Mouse (Mus musculus) lung, adult 2 months (tissue): ENCODE data around the gene Leo1. TPM values are rescaled to one million over a fixed set of nuclear protein-coding genes. Genes with fewer than 3 reads are reported as not detected.
"Not testable (repeated sequence)": the region's sequence is repeated elsewhere in the genome, so short reads cannot be mapped to it uniquely, and the experiment has no call there.

ENCODE experiments used
- DNase-seq: peaks from one replicate; pipeline ENCODE4 v3.0.0; 2022
- H3K4me1 ChIP-seq: fragments of 200-500 bp; 2 replicates; pipeline ENCODE4 v1.6.1; 2011; ENCODE audit warnings: low read length; ENCODE audit not compliant: control insufficient read depth, insufficient read depth
- H3K4me3 ChIP-seq: fragments of 200-500 bp; replicated peaks from 2 replicates; pipeline ENCODE3; 2011; ENCODE audit warnings: low read depth, mild to moderate bottlenecking, control low read depth, low read length; ENCODE audit errors: extremely low read depth
- CTCF ChIP-seq: fragments of 200-500 bp; IDR thresholded peaks from 2 replicates; pipeline ENCODE4 v1.5.1; 2011; ENCODE audit warnings: mild to moderate bottlenecking, low read length, control low read depth; ENCODE audit not compliant: insufficient read depth
- POLR2A ChIP-seq: fragments of 200-500 bp; IDR thresholded peaks from 2 replicates; pipeline ENCODE4 v1.6.1; 2011; ENCODE audit warnings: low read depth, mild to moderate bottlenecking, control low read depth, low read length, borderline replicate concordance; ENCODE audit errors: extremely low read depth
- WGBS: fragments of 180-500 bp; shearing (Covaris S2); methylation state at CpG from one replicate; pipeline ENCODE4 v1.1.7; 2018; 5-methylcytosine and 5-hydroxymethylcytosine counted together
- polyA plus RNA-seq: library from polyadenylated mRNA; depleted of rRNA; stranded (reverse); fragments of >200 nt; gene quantifications from 2 replicates; pipeline ENCODE4 v1.2.3, GENCODE M21; 2012

The Leo1 gene
- polyA plus RNA-seq, 1 experiment: 4.1 TPM

- no peak for TF ChIP-seq CTCF
- no peak for TF ChIP-seq POLR2A
- DNase-seq: no peak
- Histone ChIP-seq H3K4me1 (peaks cover 20% of the 10 kb centered on the region), H3K4me3 (no peak overlapping the region)
- 86% methylated on average over 4 of the region's 4 CpGs for WGBS
These were observed 6.0 kb upstream of the Leo1 start for GRCm38 (mm10) chr9:75435291-75435690.

GRCm38 (mm10) chr9:75435918-75436317 is 5.4 kb upstream of the Leo1 start:
- peak; percentile 76 for DNase-seq
- H3K4me1 ChIP-seq: peaks cover 20% of the 10 kb centered on the region
- WGBS: under 1% methylated on average over 12 of the region's 12 CpGs
- H3K4me3 ChIP-seq: no peak overlapping the region
- no peak for TF ChIP-seq CTCF
- TF ChIP-seq POLR2A: 0 out of 2 replicates have a peak, but pooled peaks have one; percentile 7

GRCm38 (mm10) chr9:75437653-75438385 is 3.5 kb upstream of the Leo1 start:
- TF ChIP-seq POLR2A: no peak
- TF ChIP-seq CTCF: 0 out of 2 replicates have a peak, but pooled peaks have one; percentile 14
- no peak for DNase-seq
- WGBS: 37% methylated on average over 6 of the region's 6 CpGs
- Histone ChIP-seq H3K4me1 (peaks cover 20% of the 10 kb centered on the region), H3K4me3 (no peak overlapping the region)

GRCm38 (mm10) chr9:75441691-75442131 is 387 bp downstream of the Leo1 start:
- H3K4me3 ChIP-seq: peak overlapping the region; percentile 73
- DNase-seq: no peak
- peaks cover 3% of the 10 kb centered on the region; the same call in 1 of the 2 replicates for H3K4me1 ChIP-seq
- under 1% methylated on average over 30 of the region's 31 CpGs for WGBS
- no peak for TF ChIP-seq POLR2A
- no peak for TF ChIP-seq CTCF

GRCm38 (mm10) chr9:75444981-75445380 is 3.7 kb downstream of the Leo1 start:
- 84% methylated on average over 15 of the region's 15 CpGs for WGBS

GRCm38 (mm10) chr9:75446574-75446973 is 5.2 kb downstream of the Leo1 start:
- H3K4me1 ChIP-seq: not testable (repeated sequence)
- WGBS: 82% methylated on average over 10 of the region's 10 CpGs

More at GRCm38 (mm10) chr9:75444981-75445380, 3.7 kb downstream of the Leo1 start:
- TF ChIP-seq CTCF (no peak), POLR2A (no peak)
- no peak for DNase-seq
- Histone ChIP-seq H3K4me3 (no peak overlapping the region), H3K4me1 (no peaks in the 10 kb centered on the region; the same call in 1 of the 2 replicates)

GRCm38 (mm10) chr9:75448021-75448420 is 6.7 kb downstream of the Leo1 start:
- H3K4me1 ChIP-seq: no peaks in the 10 kb centered on the region
- H3K4me3 ChIP-seq: no peak overlapping the region
- WGBS: 80% methylated on average over 3 of the region's 3 CpGs
- TF ChIP-seq CTCF (no peak), POLR2A (no peak)
- no peak for DNase-seq

More at GRCm38 (mm10) chr9:75446574-75446973, 5.2 kb downstream of the Leo1 start:
- H3K4me3 ChIP-seq, DNase-seq: not testable (repeated sequence)

- TF ChIP-seq CTCF (no peak), POLR2A (no peak)
These were observed 12.7 kb downstream of the Leo1 start for GRCm38 (mm10) chr9:75453994-75454393.

GRCm38 (mm10) chr9:75455684-75456083 is 14.4 kb downstream of the Leo1 start:
- WGBS: 84% methylated on average over 10 of the region's 10 CpGs
- Histone ChIP-seq H3K4me3 (no peak overlapping the region), H3K4me1 (no peaks in the 10 kb centered on the region)
- TF ChIP-seq CTCF (no peak), POLR2A (no peak)
- DNase-seq: no peak

More at GRCm38 (mm10) chr9:75453994-75454393, 12.7 kb downstream of the Leo1 start:
- no peak for DNase-seq
- Histone ChIP-seq H3K4me1 (no peaks in the 10 kb centered on the region), H3K4me3 (no peak overlapping the region)
- WGBS: 74% methylated on average over 2 of the region's 2 CpGs
